In the genomic region with DNA sequence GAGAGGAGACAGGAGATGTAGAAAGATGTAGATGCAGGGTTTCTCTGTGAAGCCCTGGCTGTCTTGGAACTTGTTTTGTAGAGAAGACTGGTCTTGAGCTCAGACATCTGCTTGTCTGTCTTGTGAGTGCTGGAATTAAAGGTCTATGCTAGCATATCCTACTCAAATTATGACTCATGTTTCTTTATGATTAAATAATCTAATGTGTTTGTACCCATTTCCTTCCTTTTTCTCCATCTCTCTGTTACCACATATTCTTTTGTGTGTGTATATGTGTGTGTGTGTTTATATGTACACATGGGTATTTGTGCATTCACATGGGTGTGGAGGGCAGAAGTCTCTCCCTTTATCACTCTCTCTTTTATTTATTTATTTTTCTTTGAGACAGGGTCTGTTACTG, we compare ENCODE assay signal across 30 mouse cellular contexts. TPM values are rescaled to one million over a fixed set of nuclear protein-coding genes. Genes with fewer than 3 reads are reported as not detected.
"Had no signal": no experiment of that assay in that cellular context is flagged by ENCODE, and none has a peak within 500 bp of the region (broad histone marks: within the 10 kb centered on the region; RNA-seq: fewer than 3 reads in every experiment).

No protein-coding gene starts in this region.

- H3K36me3 ChIP-seq: limb, embryonic 10.5 days; limb, embryonic 12.5 days; limb, embryonic 13.5 days; limb, embryonic 15.5 days; liver, embryonic 12.5 days; liver, embryonic 13.5 days; liver, embryonic 15.5 days; lung, embryonic 15.5 days; midbrain, embryonic 10.5 days; midbrain, embryonic 12.5 days; midbrain, embryonic 13.5 days; midbrain, embryonic 15.5 days; neural tube, embryonic 12.5 days had no signal

- H3K4me3 ChIP-seq: limb, embryonic 10.5 days; limb, embryonic 12.5 days; limb, embryonic 13.5 days; limb, embryonic 15.5 days; liver, embryonic 12.5 days; liver, embryonic 13.5 days; liver, embryonic 15.5 days; lung, embryonic 15.5 days; megakaryocyte, embryonic 14.5 days; midbrain, embryonic 10.5 days; midbrain, embryonic 12.5 days; midbrain, embryonic 13.5 days; midbrain, embryonic 15.5 days; myocyte; neural tube, embryonic 12.5 days had no signal

- H3K9me3 ChIP-seq: limb, embryonic 10.5 days; limb, embryonic 12.5 days; limb, embryonic 15.5 days; liver, embryonic 12.5 days; liver, embryonic 13.5 days; liver, embryonic 15.5 days; lung, embryonic 15.5 days; midbrain, embryonic 13.5 days; midbrain, embryonic 15.5 days had no signal

- H3K27ac ChIP-seq: limb, embryonic 10.5 days; limb, embryonic 12.5 days; limb, embryonic 13.5 days; limb, embryonic 15.5 days; liver, embryonic 12.5 days; liver, embryonic 13.5 days; liver, embryonic 14.5 days; liver, embryonic 15.5 days; lung, embryonic 15.5 days; macrophage; midbrain, embryonic 10.5 days; midbrain, embryonic 12.5 days; midbrain, embryonic 13.5 days; midbrain, embryonic 15.5 days; neural tube, embryonic 12.5 days had no signal

- H3K9ac ChIP-seq: limb, embryonic 12.5 days; limb, embryonic 13.5 days; limb, embryonic 15.5 days; liver, embryonic 12.5 days; liver, embryonic 13.5 days; liver, embryonic 14.5 days; liver, embryonic 15.5 days; liver, postnatal 0 days; lung, embryonic 14.5 days; lung, embryonic 15.5 days; midbrain, embryonic 12.5 days; midbrain, embryonic 13.5 days; midbrain, embryonic 15.5 days; neural tube, embryonic 12.5 days had no signal

- DNase-seq: left cerebral cortex, postnatal 4 days; liver; liver, embryonic 13.5 days; liver, postnatal 0 days; lung, adult 18-20 months; lung, adult 2 months; lung, embryonic 14.5 days; lung, postnatal 10 days; lung, postnatal 14 days; lung, postnatal 36 days; lung, postnatal 4 days; midbrain, embryonic 14.5 days had no signal

- H3K27me3 ChIP-seq: limb, embryonic 12.5 days; limb, embryonic 13.5 days; limb, embryonic 15.5 days; lung, embryonic 15.5 days; midbrain, embryonic 12.5 days; midbrain, embryonic 13.5 days; midbrain, embryonic 15.5 days; neural tube, embryonic 12.5 days had no signal

- H3K4me1 ChIP-seq: limb, embryonic 10.5 days; limb, embryonic 12.5 days; limb, embryonic 13.5 days; limb, embryonic 15.5 days; liver, embryonic 12.5 days; lung, embryonic 15.5 days; midbrain, embryonic 10.5 days; midbrain, embryonic 12.5 days; midbrain, embryonic 13.5 days; midbrain, embryonic 15.5 days; neural tube, embryonic 12.5 days had no signal

RNA-seq across cellular contexts. Expression of a gene that starts 18.1 kb away (rescaled TPM):
- total RNA-seq: liver, adult 2 months had no signal
- polyA plus RNA-seq: liver, adult 2 months; liver, postnatal 0 days; lung, postnatal 0 days; macrophage had no signal
